Mouse (Mus musculus) CH12.LX (cell line): ENCODE data around the gene Mien1. TPM values are rescaled to one million over a fixed set of nuclear protein-coding genes. Genes with fewer than 3 reads are reported as not detected.
A peak's percentile ranks its signal among the peaks of the same experiment; 100 is the strongest.

Experiments
- DNase-seq: peaks from one replicate; pipeline ENCODE4 v3.0.0-alpha.2; 2013; ENCODE audit errors: extremely low read depth
- H3K27ac ChIP-seq: 2 replicates; pipeline ENCODE4 v1.5.1; 2012; ENCODE audit warnings: low read depth, mild to moderate bottlenecking, control low read depth, moderate library complexity; ENCODE audit not compliant: insufficient read depth
- H3K27me3 ChIP-seq: replicated peaks from 2 replicates; pipeline ENCODE3; 2012; ENCODE audit warnings: inconsistent platforms
- H3K36me3 ChIP-seq, 2 experiments: replicated peaks in 1 of 2; 2 replicates each; pipeline versions ENCODE3 to v1.6.1; 2012; ENCODE audit warnings: inconsistent platforms in 1 of 2, low read length in 1 of 2, mild to moderate bottlenecking in 1 of 2, mixed read lengths in 1 of 2, moderate library complexity in 1 of 2; ENCODE audit not compliant: control insufficient read depth in 1 of 2, insufficient read depth in 1 of 2
- H3K4me1 ChIP-seq, 2 experiments: 2 replicates each; pipeline ENCODE4 v1.6.1; 2012; ENCODE audit warnings: inconsistent platforms in 1 of 2, moderate library complexity in 1 of 2; ENCODE audit not compliant: insufficient read depth in 2 of 2, control insufficient read depth in 1 of 2
- H3K4me2 ChIP-seq: 2 replicates; pipeline ENCODE4 v1.6.1; 2012; ENCODE audit warnings: low read depth, mild to moderate bottlenecking, control low read depth; ENCODE audit not compliant: poor library complexity, insufficient read depth, severe bottlenecking
- H3K4me3 ChIP-seq, 3 experiments: fragments of 150-350 bp in 1 of 3; sonication (generic) in 1 of 3; replicated peaks in 1 of 3; 2 replicates each; pipeline versions ENCODE3 to v1.5.1; 2011 to 2012; ENCODE audit warnings: low read depth in 2 of 3, low read length in 2 of 3, mild to moderate bottlenecking in 2 of 3, moderate library complexity in 2 of 3, control low read depth in 1 of 3, improper control_type of control experiment in 1 of 3, inconsistent platforms in 1 of 3, mixed read lengths in 1 of 3; ENCODE audit not compliant: poor library complexity in 1 of 3
- H3K79me2 ChIP-seq: replicated peaks from 2 replicates; pipeline ENCODE4 v1.6.1; 2012; ENCODE audit warnings: mild to moderate bottlenecking, moderate library complexity; ENCODE audit not compliant: control insufficient read depth, poor library complexity, insufficient read depth, severe bottlenecking; ENCODE audit errors: extremely low read depth
- H3K9ac ChIP-seq: 2 replicates; pipeline ENCODE4 v1.6.1; 2012; ENCODE audit warnings: low read depth, mild to moderate bottlenecking, control low read depth, moderate library complexity; ENCODE audit not compliant: insufficient read depth
- H3K9me3 ChIP-seq: replicated peaks from 2 replicates; pipeline ENCODE3; 2012; ENCODE audit warnings: low read length, inconsistent platforms, mixed read lengths
- BHLHE40 ChIP-seq: IDR thresholded peaks from 2 replicates; pipeline ENCODE4 v1.6.1; 2011; ENCODE audit warnings: mild to moderate bottlenecking, low read depth, low read length, improper control_type of control experiment
- CHD2 ChIP-seq: IDR thresholded peaks from 2 replicates; pipeline ENCODE4 v1.6.1; 2011; ENCODE audit warnings: low read length, improper control_type of control experiment
- E2F4 ChIP-seq: IDR thresholded peaks from 2 replicates; pipeline ENCODE4 v1.6.1; 2011; ENCODE audit warnings: low read depth, low read length, improper control_type of control experiment; ENCODE audit not compliant: insufficient replicate concordance
- EP300 ChIP-seq: IDR thresholded peaks from 2 replicates; pipeline ENCODE4 v1.6.1; 2011; ENCODE audit warnings: low read length, improper control_type of control experiment
- GABPA ChIP-seq: IDR thresholded peaks from 2 replicates; pipeline ENCODE4 v1.6.1; 2012; ENCODE audit warnings: low read depth, low read length, improper control_type of control experiment, inconsistent platforms; ENCODE audit not compliant: insufficient replicate concordance
- IRF4 ChIP-seq: IDR thresholded peaks from 2 replicates; pipeline ENCODE4 v1.6.1; 2014; ENCODE audit warnings: low read depth, mild to moderate bottlenecking, inconsistent platforms, low read length, improper control_type of control experiment
- JUN ChIP-seq: IDR thresholded peaks from 2 replicates; pipeline ENCODE4 v1.6.1; 2011; ENCODE audit warnings: low read depth, mild to moderate bottlenecking, low read length, improper control_type of control experiment, moderate library complexity; ENCODE audit not compliant: insufficient read depth
- JUND ChIP-seq: conservative IDR thresholded peaks from 2 replicates; pipeline ENCODE4 v1.6.1; 2011; ENCODE audit warnings: low read depth, low read length, improper control_type of control experiment
- KAT2A ChIP-seq: IDR thresholded peaks from 2 replicates; pipeline ENCODE4 v1.6.1; 2012; ENCODE audit warnings: low read length, improper control_type of control experiment, inconsistent platforms; ENCODE audit not compliant: insufficient replicate concordance
- MAFK ChIP-seq: IDR thresholded peaks from 2 replicates; pipeline ENCODE4 v1.6.1; 2011; ENCODE audit warnings: low read length, improper control_type of control experiment; ENCODE audit not compliant: insufficient replicate concordance
- MAX ChIP-seq: IDR thresholded peaks from 2 replicates; pipeline ENCODE4 v1.6.1; 2011; ENCODE audit warnings: low read length, improper control_type of control experiment
- MAZ ChIP-seq: IDR thresholded peaks from 2 replicates; pipeline ENCODE4 v1.6.1; 2012; ENCODE audit warnings: low read depth, mild to moderate bottlenecking, inconsistent platforms, low read length, improper control_type of control experiment, moderate library complexity
- MEF2A ChIP-seq: IDR thresholded peaks from 2 replicates; pipeline ENCODE4 v1.6.1; 2014; ENCODE audit warnings: low read depth, mild to moderate bottlenecking, inconsistent platforms, low read length, improper control_type of control experiment, borderline replicate concordance
- MXI1 ChIP-seq: IDR thresholded peaks from 2 replicates; pipeline ENCODE4 v1.6.1; 2011; ENCODE audit warnings: mild to moderate bottlenecking, low read depth, low read length, improper control_type of control experiment
- MYC ChIP-seq: IDR thresholded peaks from 2 replicates; pipeline ENCODE4 v1.6.1; 2011; ENCODE audit warnings: low read depth, mild to moderate bottlenecking, improper control_type of control experiment, low read length
- NRF1 ChIP-seq: IDR thresholded peaks from 2 replicates; pipeline ENCODE4 v1.6.1; 2014; ENCODE audit warnings: low read depth, mild to moderate bottlenecking, inconsistent platforms, low read length, improper control_type of control experiment, moderate library complexity
- PAX5 ChIP-seq: IDR thresholded peaks from 2 replicates; pipeline ENCODE4 v1.6.1; 2012; ENCODE audit warnings: low read length, inconsistent platforms, mixed read lengths
- POLR2A ChIP-seq: IDR thresholded peaks from 2 replicates; pipeline ENCODE4 v1.6.1; 2011; ENCODE audit warnings: low read depth, mild to moderate bottlenecking, improper control_type of control experiment, low read length
- POLR2AphosphoS2 ChIP-seq: IDR thresholded peaks from 2 replicates; pipeline ENCODE4 v1.6.1; 2011; ENCODE audit warnings: low read depth, low read length, improper control_type of control experiment
- RAD21 ChIP-seq: IDR thresholded peaks from 2 replicates; pipeline ENCODE4 v1.6.1; 2011; ENCODE audit warnings: low read depth, mild to moderate bottlenecking, low read length, improper control_type of control experiment, moderate library complexity
- SIN3A ChIP-seq: IDR thresholded peaks from 2 replicates; pipeline ENCODE4 v1.6.1; 2012; ENCODE audit warnings: low read length, improper control_type of control experiment, inconsistent platforms
- TBP ChIP-seq: conservative IDR thresholded peaks from 2 replicates; pipeline ENCODE4 v1.6.1; 2011; ENCODE audit warnings: low read depth, low read length, improper control_type of control experiment
- TCF12 ChIP-seq: IDR thresholded peaks from 2 replicates; pipeline ENCODE4 v1.6.1; 2014; ENCODE audit warnings: low read depth, mild to moderate bottlenecking, inconsistent platforms, low read length, improper control_type of control experiment
- UBTF ChIP-seq: IDR thresholded peaks from 2 replicates; pipeline ENCODE4 v1.6.1; 2012; ENCODE audit warnings: low read depth, mild to moderate bottlenecking, inconsistent platforms, low read length, improper control_type of control experiment, moderate library complexity
- USF1 ChIP-seq: IDR thresholded peaks from 2 replicates; pipeline ENCODE4 v1.6.1; 2014; ENCODE audit warnings: low read depth, mild to moderate bottlenecking, inconsistent platforms, low read length, improper control_type of control experiment
- ZC3H11A ChIP-seq: IDR thresholded peaks from 2 replicates; pipeline ENCODE4 v1.6.1; 2012; ENCODE audit warnings: low read depth, mild to moderate bottlenecking, inconsistent platforms, low read length, improper control_type of control experiment
- ZKSCAN1 ChIP-seq: IDR thresholded peaks from 2 replicates; pipeline ENCODE4 v1.6.1; 2012; ENCODE audit warnings: low read depth, inconsistent platforms, low read length, improper control_type of control experiment, borderline replicate concordance
- ZNF384 ChIP-seq: IDR thresholded peaks from 2 replicates; pipeline ENCODE4 v1.6.1; 2012; ENCODE audit warnings: low read depth, low read length, improper control_type of control experiment, inconsistent platforms
- dilution Hi-C: fragments of 300-500 bp; cut with MboI; formaldehyde crosslinking; loops from 2 replicates; pipeline ENCODE4 v1.14.3; 2020; ENCODE audit warnings: low sequenced_read_pairs; ENCODE audit not compliant: extremely low pct_unique_long_range_greater_than_20kb, extremely low pct_ligation_motif_present
- in situ Hi-C: fragments of 300-500 bp; cut with MboI; formaldehyde crosslinking; loops from 3 replicates; pipeline ENCODE4 v1.14.3; 2019; ENCODE audit warnings: low sequenced_read_pairs, low pct_ligation_motif_present, low pct_unique_long_range_greater_than_20kb, mixed read lengths
- polyA plus RNA-seq: library from polyadenylated mRNA; unstranded; fragments of >175 nt; gene quantifications from 2 replicates; pipeline ENCODE4 v1.2.1, GENCODE M21; 2012; ENCODE audit warnings: low read depth; ENCODE audit not compliant: insufficient read length
- total RNA-seq, 2 experiments: library from RNA; depleted of rRNA; stranded (reverse); fragments of 300-350 nt in 1 of 2; fragments of >200 nt in 1 of 2; gene quantifications; 2 replicates each; pipeline ENCODE4 v1.2.3; 2012 to 2014

Mien1 gene
- total and polyA plus RNA-seq, 3 experiments: 84.7 to 129 (median 94.6) TPM

DNA sequence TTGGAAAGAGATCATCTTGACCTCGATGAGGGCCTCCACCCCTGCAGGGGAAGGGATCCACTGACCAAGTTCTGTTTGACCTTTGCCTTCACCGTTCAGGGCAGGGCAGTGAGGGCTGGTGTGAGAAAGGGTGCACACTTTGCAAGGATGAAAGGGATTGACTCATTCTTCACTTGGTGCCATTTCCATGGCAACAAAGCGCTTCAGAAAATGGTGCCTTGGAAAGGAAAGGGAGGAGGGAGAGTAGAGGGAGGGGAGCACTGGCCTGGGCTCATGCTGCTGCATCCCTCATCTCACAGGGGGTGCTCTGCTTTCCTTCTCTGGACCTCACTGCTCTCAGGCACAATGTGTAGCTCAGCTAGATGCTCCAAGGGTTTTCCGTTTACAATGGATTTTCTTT lies 33.9 kb upstream of the Mien1 start:
- Histone ChIP-seq H3K36me3 (peaks cover 40 to 67% of the 10 kb centered on the region in 2 experiments), H3K27me3 (no peaks in the 10 kb centered on the region)
- no peak for DNase-seq

GRCm38 (mm10) chr11:98470795-98471194 lies 32.0 kb upstream of the Mien1 start:
- dilution Hi-C loops: no loop called here
- Histone ChIP-seq H3K27ac (peak overlapping the region; percentile 93), H3K27me3 (no peaks in the 10 kb centered on the region)
- TF ChIP-seq JUN (peak; percentile 100), MYC (peak; percentile 100), PAX5 (no peak), TBP (peak; percentile 83), MXI1 (peak; percentile 90), ZC3H11A (no peak), E2F4 (no peak), MAX (peak; percentile 95), POLR2A (peak; percentile 70), POLR2AphosphoS2 (peak; percentile 84; the same call in 1 of the 2 replicates), RAD21 (peak; percentile 17), JUND (peak; percentile 97), GABPA (no peak), SIN3A (peak; percentile 74; the same call in 1 of the 2 replicates), BHLHE40 (peak; percentile 97), MEF2A (peak; percentile 89), CHD2 (peak; percentile 72; the same call in 1 of the 2 replicates), TCF12 (peak; percentile 91), ZKSCAN1 (no peak), USF1 (no peak), ZNF384 (0 out of 2 replicates have a peak, but pooled peaks have one; percentile 33), KAT2A (peak; percentile 34; the same call in 1 of the 2 replicates), NRF1 (no peak), UBTF (0 out of 2 replicates have a peak, but pooled peaks have one; percentile 24), EP300 (peak; percentile 100), IRF4 (peak; percentile 100), MAZ (no peak)

More for the DNA sequence above, 33.9 kb upstream of the Mien1 start:
- dilution Hi-C loops: no loop called here
- Histone ChIP-seq H3K9ac (peak overlapping the region; percentile 96; the same call in 1 of the 2 replicates), H3K4me1 (peaks cover 31 to 60% of the 10 kb centered on the region in 2 experiments), H3K4me2 (peak overlapping the region; percentile 96), H3K4me3 (peak overlapping the region in 2 of 3 experiments; percentile 20 to 29), H3K79me2 (peaks cover 83% of the 10 kb centered on the region), H3K27ac (peak overlapping the region; percentile 75), H3K9me3 (no peaks in the 10 kb centered on the region)
- TF ChIP-seq POLR2A: 0 out of 2 replicates have a peak, but pooled peaks have one; percentile 15
- no peak for TF ChIP-seq PAX5
- TF ChIP-seq MAFK: no peak
- TF ChIP-seq MAX: no peak
- no peak for TF ChIP-seq IRF4
- no peak for TF ChIP-seq ZC3H11A
- TF ChIP-seq GABPA: no peak
- TF ChIP-seq SIN3A: peak; percentile 36; the same call in 1 of the 2 replicates
- TF ChIP-seq TCF12: no peak
- peak; percentile 30 for TF ChIP-seq MXI1
- no peak for TF ChIP-seq MYC
- TF ChIP-seq NRF1: no peak
- no peak for TF ChIP-seq UBTF
- TF ChIP-seq ZKSCAN1: no peak
- in situ Hi-C loops: no loop called here

More at GRCm38 (mm10) chr11:98470795-98471194, 32.0 kb upstream of the Mien1 start:
- in situ Hi-C loops: no loop called here
- Histone ChIP-seq H3K4me3 (peak overlapping the region in 2 of 3 experiments; percentile 13 to 34), H3K36me3 (peaks cover 59 to 86% of the 10 kb centered on the region in 2 experiments), H3K4me1 (peaks cover 40 to 75% of the 10 kb centered on the region in 2 experiments), H3K9ac (peak overlapping the region; percentile 82), H3K79me2 (peaks cover 98% of the 10 kb centered on the region), H3K9me3 (no peaks in the 10 kb centered on the region), H3K4me2 (peak overlapping the region; percentile 96)
- DNase-seq: peak; percentile 96
